Mouse (Mus musculus) heart, postnatal 0 days (tissue): ENCODE measurements around the gene Fam98a.

ENCODE experiments used
- CTCF ChIP-seq: IDR thresholded peaks from 2 replicates; pipeline ENCODE4 v1.5.1; 2016; ENCODE audit warnings: antibody characterized with exemption, control low read depth, low read depth
- EP300 ChIP-seq: IDR thresholded peaks from 2 replicates; pipeline ENCODE4 v1.6.1; 2016; ENCODE audit warnings: antibody characterized with exemption, low read depth

- no peak for TF ChIP-seq CTCF
- TF ChIP-seq EP300, result no peak
These were observed 42.5 kb downstream of the Fam98a start for GRCm38 (mm10) chr17:75509257-75509656.
